Mouse (Mus musculus): ENCODE measurements around the gene Pik3ca. TPM values are rescaled to one million over a fixed set of nuclear protein-coding genes. Genes with fewer than 3 reads are reported as not detected.
"Not testable (repeated sequence)": the region's sequence is repeated elsewhere in the genome, so short reads cannot be mapped to it uniquely, and the experiment has no call there.

Pik3ca gene
- total RNA-seq, 1 experiment: 19.8 TPM

GRCm38 (mm10) chr3:32428361-32428760, 30.9 kb downstream of the Pik3ca start:
- peaks cover 0 to 2% of the 10 kb centered on the region in 2 experiments; a peak in 1 of 4 replicates for H3K4me1 ChIP-seq (ENCODE audit: control insufficient read depth in 2 of 2, insufficient read depth in 2 of 2, low read length in 2 of 2, poor library complexity in 1 of 2)
- H3K36me3 ChIP-seq (ENCODE audit: control insufficient read depth, insufficient read depth, low read length, poor library complexity, severe bottlenecking): no peaks in the 10 kb centered on the region
- TF ChIP-seq MAFK (IDR thresholded peaks at IDR 0.05; ENCODE audit: insufficient read depth, low read depth, low read length) (no peak), CHD2 (IDR thresholded peaks at IDR 0.05; ENCODE audit: low read depth, low read length) (no peak), HCFC1 (IDR thresholded peaks at IDR 0.05; ENCODE audit: borderline replicate concordance, insufficient read depth, low read length) (no peak), ZC3H11A (IDR thresholded peaks at IDR 0.05; ENCODE audit: borderline replicate concordance, low read depth, low read length) (no peak), ZNF384 (IDR thresholded peaks at IDR 0.05; ENCODE audit: low read depth, low read length) (no peak)
- no peak overlapping the region for H3K4me3 ChIP-seq (ENCODE audit: insufficient read depth in 1 of 2, low read depth in 1 of 2, low read length in 2 of 2, poor library complexity in 1 of 2, severe bottlenecking in 1 of 2)
- in situ Hi-C loops (cut with MboI; ENCODE audit: low sequenced_read_pairs in 2 of 2, unreplicated experiment in 2 of 2): no loop called here
- H3K9ac ChIP-seq (ENCODE audit: insufficient read depth, low read depth, low read length, poor library complexity, severe bottlenecking): no peak overlapping the region
- DNase-seq (ENCODE audit: low read depth, low spot score): no peak
- no peak overlapping the region for H3K27ac ChIP-seq (ENCODE audit: insufficient read depth, low read depth, low read length, poor library complexity, severe bottlenecking)
- H3K9me3 ChIP-seq (ENCODE audit: control insufficient read depth, insufficient read depth, low read depth, low read length): no peaks in the 10 kb centered on the region

- DNase-seq (ENCODE audit: low read depth, low spot score): no peak
- no peaks in the 10 kb centered on the region for H3K9me3 ChIP-seq (ENCODE audit: control insufficient read depth, insufficient read depth, low read depth, low read length)
- peaks cover 0 to 2% of the 10 kb centered on the region in 2 experiments; a peak in 1 of 4 replicates for H3K4me1 ChIP-seq (ENCODE audit: control insufficient read depth in 2 of 2, insufficient read depth in 2 of 2, low read length in 2 of 2, poor library complexity in 1 of 2)
- in situ Hi-C loops (cut with MboI; ENCODE audit: low sequenced_read_pairs in 2 of 2, unreplicated experiment in 2 of 2): no loop called here
- TF ChIP-seq ZNF384 (IDR thresholded peaks at IDR 0.05; ENCODE audit: low read depth, low read length) (no peak), ZC3H11A (IDR thresholded peaks at IDR 0.05; ENCODE audit: borderline replicate concordance, low read depth, low read length) (no peak), MAFK (IDR thresholded peaks at IDR 0.05; ENCODE audit: insufficient read depth, low read depth, low read length) (no peak), CHD2 (IDR thresholded peaks at IDR 0.05; ENCODE audit: low read depth, low read length) (no peak), HCFC1 (IDR thresholded peaks at IDR 0.05; ENCODE audit: borderline replicate concordance, insufficient read depth, low read length) (no peak)
- no peak overlapping the region for H3K9ac ChIP-seq (ENCODE audit: insufficient read depth, low read depth, low read length, poor library complexity, severe bottlenecking)
- H3K27ac ChIP-seq (ENCODE audit: insufficient read depth, low read depth, low read length, poor library complexity, severe bottlenecking): no peak overlapping the region
- H3K36me3 ChIP-seq (ENCODE audit: control insufficient read depth, insufficient read depth, low read length, poor library complexity, severe bottlenecking): no peaks in the 10 kb centered on the region
- no peak overlapping the region for H3K4me3 ChIP-seq (ENCODE audit: insufficient read depth in 1 of 2, low read depth in 1 of 2, low read length in 2 of 2, poor library complexity in 1 of 2, severe bottlenecking in 1 of 2)
These were observed 31.4 kb downstream of the Pik3ca start for GRCm38 (mm10) chr3:32428921-32429320.

GRCm38 (mm10) chr3:32429351-32429750, 31.9 kb downstream of the Pik3ca start:
- DNase-seq (ENCODE audit: low read depth, low spot score); H3K27ac ChIP-seq (ENCODE audit: insufficient read depth, low read depth, low read length, poor library complexity, severe bottlenecking); H3K4me1 ChIP-seq (ENCODE audit: control insufficient read depth in 2 of 2, insufficient read depth in 2 of 2, low read length in 2 of 2, poor library complexity in 1 of 2); H3K4me3 ChIP-seq (ENCODE audit: insufficient read depth in 1 of 2, low read depth in 1 of 2, low read length in 2 of 2, poor library complexity in 1 of 2, severe bottlenecking in 1 of 2); H3K9ac ChIP-seq (ENCODE audit: insufficient read depth, low read depth, low read length, poor library complexity, severe bottlenecking); in situ Hi-C loops (cut with MboI; ENCODE audit: low sequenced_read_pairs in 2 of 2, unreplicated experiment in 2 of 2); H3K36me3 ChIP-seq (ENCODE audit: control insufficient read depth, insufficient read depth, low read length, poor library complexity, severe bottlenecking); H3K9me3 ChIP-seq (ENCODE audit: control insufficient read depth, insufficient read depth, low read depth, low read length): not testable (repeated sequence)

GRCm38 (mm10) chr3:32430394-32430793, 32.9 kb downstream of the Pik3ca start:
- no peaks in the 10 kb centered on the region for H3K9me3 ChIP-seq (ENCODE audit: control insufficient read depth, insufficient read depth, low read depth, low read length)
- no peak overlapping the region for H3K27ac ChIP-seq (ENCODE audit: insufficient read depth, low read depth, low read length, poor library complexity, severe bottlenecking)
- H3K4me3 ChIP-seq (ENCODE audit: insufficient read depth in 1 of 2, low read depth in 1 of 2, low read length in 2 of 2, poor library complexity in 1 of 2, severe bottlenecking in 1 of 2): no peak overlapping the region
- no peaks in the 10 kb centered on the region for H3K36me3 ChIP-seq (ENCODE audit: control insufficient read depth, insufficient read depth, low read length, poor library complexity, severe bottlenecking)
- peaks cover 0 to 2% of the 10 kb centered on the region in 2 experiments; a peak in 1 of 4 replicates for H3K4me1 ChIP-seq (ENCODE audit: control insufficient read depth in 2 of 2, insufficient read depth in 2 of 2, low read length in 2 of 2, poor library complexity in 1 of 2)
- TF ChIP-seq ZNF384 (IDR thresholded peaks at IDR 0.05; ENCODE audit: low read depth, low read length): no peak
- TF ChIP-seq ZC3H11A (IDR thresholded peaks at IDR 0.05; ENCODE audit: borderline replicate concordance, low read depth, low read length): no peak
- TF ChIP-seq HCFC1 (IDR thresholded peaks at IDR 0.05; ENCODE audit: borderline replicate concordance, insufficient read depth, low read length): no peak
- no peak for TF ChIP-seq MAFK (IDR thresholded peaks at IDR 0.05; ENCODE audit: insufficient read depth, low read depth, low read length)
- TF ChIP-seq CHD2 (IDR thresholded peaks at IDR 0.05; ENCODE audit: low read depth, low read length): no peak
- H3K9ac ChIP-seq (ENCODE audit: insufficient read depth, low read depth, low read length, poor library complexity, severe bottlenecking): no peak overlapping the region
- no peak for DNase-seq (ENCODE audit: low read depth, low spot score)
- in situ Hi-C loops (cut with MboI; ENCODE audit: low sequenced_read_pairs in 2 of 2, unreplicated experiment in 2 of 2): no loop called here

- DNase-seq (ENCODE audit: low read depth, low spot score): no peak
- in situ Hi-C loops (cut with MboI; ENCODE audit: low sequenced_read_pairs in 2 of 2, unreplicated experiment in 2 of 2): no loop called here
- Histone ChIP-seq H3K27ac (ENCODE audit: insufficient read depth, low read depth, low read length, poor library complexity, severe bottlenecking) (no peak overlapping the region), H3K9ac (ENCODE audit: insufficient read depth, low read depth, low read length, poor library complexity, severe bottlenecking) (no peak overlapping the region), H3K4me3 (ENCODE audit: insufficient read depth in 1 of 2, low read depth in 1 of 2, low read length in 2 of 2, poor library complexity in 1 of 2, severe bottlenecking in 1 of 2) (no peak overlapping the region), H3K36me3 (ENCODE audit: control insufficient read depth, insufficient read depth, low read length, poor library complexity, severe bottlenecking) (no peaks in the 10 kb centered on the region; the same call in none of the 2 replicates), H3K4me1 (ENCODE audit: control insufficient read depth in 2 of 2, insufficient read depth in 2 of 2, low read length in 2 of 2, poor library complexity in 1 of 2) (peaks cover 0 to 2% of the 10 kb centered on the region in 2 experiments; a peak in 1 of 4 replicates), H3K9me3 (ENCODE audit: control insufficient read depth, insufficient read depth, low read depth, low read length) (no peaks in the 10 kb centered on the region)
- TF ChIP-seq ZC3H11A (IDR thresholded peaks at IDR 0.05; ENCODE audit: borderline replicate concordance, low read depth, low read length) (no peak), ZNF384 (IDR thresholded peaks at IDR 0.05; ENCODE audit: low read depth, low read length) (no peak), CHD2 (IDR thresholded peaks at IDR 0.05; ENCODE audit: low read depth, low read length) (no peak), MAFK (IDR thresholded peaks at IDR 0.05; ENCODE audit: insufficient read depth, low read depth, low read length) (no peak), HCFC1 (IDR thresholded peaks at IDR 0.05; ENCODE audit: borderline replicate concordance, insufficient read depth, low read length) (no peak)
These were observed 36.5 kb downstream of the Pik3ca start for GRCm38 (mm10) chr3:32434016-32434415.
